Mouse (Mus musculus) lung, adult 18-20 months (tissue): ENCODE data around the gene Apobec3.
"Not testable (repeated sequence)": the region's sequence is repeated elsewhere in the genome, so short reads cannot be mapped to it uniquely, and the experiment has no call there.

Source experiments
- DNase-seq, 2 experiments: peaks; one replicate each; pipeline ENCODE4 v3.0.0; 2022; ENCODE audit warnings: mixed read lengths in 2 of 2

The Apobec3 gene

GRCm38 (mm10) chr15:79928736-79929135, 37.3 kb downstream of the Apobec3 start:
- no peak for DNase-seq

- DNase-seq: no peak
These were observed 38.3 kb downstream of the Apobec3 start for GRCm38 (mm10) chr15:79929734-79930133.

- DNase-seq: peak; percentile 48 to 68
These were observed 40.2 kb downstream of the Apobec3 start for GRCm38 (mm10) chr15:79931496-79932141.

- DNase-seq: peak; percentile 94 to 95
These were observed 41.0 kb downstream of the Apobec3 start for GRCm38 (mm10) chr15:79932323-79932987.

GRCm38 (mm10) chr15:79933052-79933669, 41.7 kb downstream of the Apobec3 start:
- DNase-seq: no peak

- DNase-seq: no peak
These were observed 42.4 kb downstream of the Apobec3 start for GRCm38 (mm10) chr15:79933670-79934514.

- DNase-seq: no peak
These were observed 43.3 kb downstream of the Apobec3 start for GRCm38 (mm10) chr15:79934776-79935175.

GRCm38 (mm10) chr15:79935654-79936373, 44.4 kb downstream of the Apobec3 start:
- DNase-seq: peak; percentile 63 to 80

GRCm38 (mm10) chr15:79936374-79936751, 44.9 kb downstream of the Apobec3 start:
- no peak for DNase-seq

GRCm38 (mm10) chr15:79939020-79939419, 47.6 kb downstream of the Apobec3 start:
- no peak for DNase-seq

- DNase-seq: not testable (repeated sequence)
These were observed 48.0 kb downstream of the Apobec3 start for GRCm38 (mm10) chr15:79939501-79939900.

GRCm38 (mm10) chr15:79939913-79940312, 48.5 kb downstream of the Apobec3 start:
- DNase-seq: no peak

GRCm38 (mm10) chr15:79940932-79941331, 49.5 kb downstream of the Apobec3 start:
- DNase-seq: peak in 1 of 2 experiments; percentile 48

GRCm38 (mm10) chr15:79942541-79942940, 51.1 kb downstream of the Apobec3 start:
- DNase-seq: no peak

GRCm38 (mm10) chr15:79943584-79943983, 52.1 kb downstream of the Apobec3 start:
- no peak for DNase-seq

GRCm38 (mm10) chr15:79944948-79945347, 53.5 kb downstream of the Apobec3 start:
- DNase-seq: peak; percentile 43 to 58

- DNase-seq: peak; percentile 85 to 91
These were observed 54.6 kb downstream of the Apobec3 start for GRCm38 (mm10) chr15:79946022-79946421.

- DNase-seq: no peak
These were observed 55.3 kb downstream of the Apobec3 start for GRCm38 (mm10) chr15:79946790-79947189.

- DNase-seq: no peak
These were observed 56.2 kb downstream of the Apobec3 start for GRCm38 (mm10) chr15:79947681-79948080.

- DNase-seq: peak; percentile 78 to 81
These were observed 59.0 kb downstream of the Apobec3 start for GRCm38 (mm10) chr15:79950250-79951025.

GRCm38 (mm10) chr15:79951226-79951625, 59.8 kb downstream of the Apobec3 start:
- DNase-seq: no peak
